Mouse (Mus musculus) hindbrain, embryonic 11.5 days (tissue): ENCODE measurements at regions not wholly inside any gene's neighbourhood (a gene's known extent, or its start where the extent isn't known, plus 50 kb on each side); places are given as distances from the start of the nearest gene placed in this dataset.

Source experiments
- ATAC-seq: fragments of 200-750 bp; cut with Nextera tagmentation; 2 replicates; pipeline ENCODE4 v1.8.0; 2017; ENCODE audit warnings: mild to moderate bottlenecking, moderate TSS enrichment, moderate library complexity; ENCODE audit not compliant: low FRiP score
- DNase-seq: peaks from one replicate; pipeline ENCODE4 v3.0.0-alpha.2; 2015; ENCODE audit warnings: low spot score
- H3K27ac ChIP-seq: fragments of 300-500 bp; sonication (generic); 2 replicates; pipeline ENCODE4 v1.5.1; 2014; ENCODE audit warnings: mild to moderate bottlenecking, low read depth, low read length
- H3K27me3 ChIP-seq: fragments of 300-500 bp; sonication (generic); 2 replicates; pipeline ENCODE4 v1.6.1; 2014; ENCODE audit warnings: mild to moderate bottlenecking, low read length, moderate library complexity, mixed read lengths; ENCODE audit not compliant: control insufficient read depth, insufficient read depth
- H3K36me3 ChIP-seq: fragments of 300-500 bp; sonication (generic); 2 replicates; pipeline ENCODE4 v1.6.1; 2014; ENCODE audit warnings: mild to moderate bottlenecking, low read length, moderate library complexity, mixed read lengths; ENCODE audit not compliant: control insufficient read depth, insufficient read depth
- H3K4me1 ChIP-seq: fragments of 300-500 bp; sonication (generic); replicated peaks from 2 replicates; pipeline ENCODE4 v1.6.1; 2014; ENCODE audit warnings: low read length, mixed read lengths; ENCODE audit not compliant: control insufficient read depth, insufficient read depth
- H3K4me2 ChIP-seq: fragments of 300-500 bp; sonication (generic); replicated peaks from 2 replicates; pipeline ENCODE4 v1.6.1; 2014; ENCODE audit warnings: mild to moderate bottlenecking, low read depth, low read length
- H3K4me3 ChIP-seq: fragments of 300-500 bp; sonication (generic); 2 replicates; pipeline ENCODE4 v1.5.1; 2014; ENCODE audit warnings: low read depth, low read length
- H3K9ac ChIP-seq: fragments of 300-500 bp; sonication (generic); 2 replicates; pipeline ENCODE4 v1.6.1; 2014; ENCODE audit warnings: low read depth, low read length
- H3K9me3 ChIP-seq: fragments of 300-500 bp; sonication (generic); 2 replicates; pipeline ENCODE4 v1.6.1; 2016; ENCODE audit warnings: low read length; ENCODE audit not compliant: control insufficient read depth
- WGBS: fragments of 180-500 bp; shearing (Covaris S2); extraction: QIAGEN DNeasy Blood & Tissue Kit; methylation state at CpG from one replicate; pipeline ENCODE4 v1.1.7; 2014; 5-methylcytosine and 5-hydroxymethylcytosine counted together

- WGBS: 90% methylated on average over 6 of the region's 6 CpGs
- Histone ChIP-seq H3K4me2 (no peak overlapping the region), H3K27me3 (peaks cover 8% of the 10 kb centered on the region; the same call in 1 of the 2 replicates), H3K9ac (no peak overlapping the region), H3K4me3 (no peak overlapping the region), H3K9me3 (no peaks in the 10 kb centered on the region), H3K36me3 (no peaks in the 10 kb centered on the region), H3K27ac (no peak overlapping the region), H3K4me1 (peaks cover 3% of the 10 kb centered on the region; the same call in 1 of the 2 replicates)
- DNase-seq (no peak), ATAC-seq (no peak)
These were observed 170.1 kb downstream of the Bmp7 start for GRCm38 (mm10) chr2:172770061-172770460.

GRCm38 (mm10) chr2:172770606-172771005 is 169.5 kb downstream of the Bmp7 start:
- no peak overlapping the region for H3K4me3 ChIP-seq
- H3K27ac ChIP-seq: no peak overlapping the region
- ATAC-seq (no peak), DNase-seq (no peak)
- no peak overlapping the region for H3K4me2 ChIP-seq
- WGBS: 93% methylated on average over 14 of the region's 14 CpGs
- peaks cover 8% of the 10 kb centered on the region; the same call in 1 of the 2 replicates for H3K27me3 ChIP-seq
- no peaks in the 10 kb centered on the region for H3K36me3 ChIP-seq
- no peak overlapping the region for H3K9ac ChIP-seq
- H3K4me1 ChIP-seq: peaks cover 3% of the 10 kb centered on the region; the same call in 1 of the 2 replicates
- H3K9me3 ChIP-seq: no peaks in the 10 kb centered on the region

- Histone ChIP-seq H3K27ac (no peak overlapping the region), H3K4me3 (no peak overlapping the region), H3K27me3 (peaks cover 12% of the 10 kb centered on the region), H3K4me1 (no peaks in the 10 kb centered on the region), H3K9ac (no peak overlapping the region), H3K36me3 (no peaks in the 10 kb centered on the region), H3K4me2 (no peak overlapping the region), H3K9me3 (no peaks in the 10 kb centered on the region)
- WGBS: 0% methylated on average over 2 of the region's 2 CpGs
- ATAC-seq (peak; percentile 38; the same call in 1 of the 2 replicates), DNase-seq (peak; percentile 85)
These were observed 166.9 kb downstream of the Bmp7 start for GRCm38 (mm10) chr2:172773176-172773575.

GRCm38 (mm10) chr2:172776485-172776884 is 163.6 kb downstream of the Bmp7 start:
- H3K4me1 ChIP-seq: no peaks in the 10 kb centered on the region
- no peak overlapping the region for H3K4me3 ChIP-seq
- peaks cover 8% of the 10 kb centered on the region for H3K27me3 ChIP-seq
- no peak for DNase-seq
- H3K36me3 ChIP-seq: no peaks in the 10 kb centered on the region
- no peak overlapping the region for H3K9ac ChIP-seq
- H3K9me3 ChIP-seq: no peaks in the 10 kb centered on the region
- WGBS: 65% methylated on average over 12 of the region's 12 CpGs
- H3K4me2 ChIP-seq: no peak overlapping the region
- no peak for ATAC-seq
- no peak overlapping the region for H3K27ac ChIP-seq

DNA sequence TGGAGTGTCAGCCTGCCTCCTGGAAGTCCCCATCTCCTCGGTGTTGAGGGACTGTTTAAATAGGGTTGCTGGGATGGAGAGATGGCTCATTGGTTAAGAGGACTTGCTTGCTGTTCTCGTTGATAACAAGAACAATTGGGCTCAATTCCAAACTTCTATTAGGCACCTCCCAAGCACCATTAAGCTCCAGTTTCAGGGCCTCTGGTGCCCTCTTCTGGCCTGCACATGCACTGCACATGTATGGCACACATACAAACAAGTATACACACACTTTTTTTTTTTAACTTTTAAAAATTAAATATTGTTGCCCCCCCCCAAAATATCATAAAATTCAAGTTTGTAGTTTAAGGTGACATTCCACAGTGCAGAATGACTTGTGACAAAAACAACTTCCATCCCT is 162.3 kb downstream of the Bmp7 start:
- 83% methylated on average over 2 of the region's 2 CpGs for WGBS
- DNase-seq (no peak), ATAC-seq (no peak)
- H3K4me3 ChIP-seq: no peak overlapping the region
- no peaks in the 10 kb centered on the region for H3K36me3 ChIP-seq
- H3K4me2 ChIP-seq: no peak overlapping the region
- H3K9ac ChIP-seq: no peak overlapping the region
- H3K27ac ChIP-seq: no peak overlapping the region
- H3K27me3 ChIP-seq: peaks cover 5% of the 10 kb centered on the region
- H3K4me1 ChIP-seq: no peaks in the 10 kb centered on the region
- H3K9me3 ChIP-seq: no peaks in the 10 kb centered on the region

DNA sequence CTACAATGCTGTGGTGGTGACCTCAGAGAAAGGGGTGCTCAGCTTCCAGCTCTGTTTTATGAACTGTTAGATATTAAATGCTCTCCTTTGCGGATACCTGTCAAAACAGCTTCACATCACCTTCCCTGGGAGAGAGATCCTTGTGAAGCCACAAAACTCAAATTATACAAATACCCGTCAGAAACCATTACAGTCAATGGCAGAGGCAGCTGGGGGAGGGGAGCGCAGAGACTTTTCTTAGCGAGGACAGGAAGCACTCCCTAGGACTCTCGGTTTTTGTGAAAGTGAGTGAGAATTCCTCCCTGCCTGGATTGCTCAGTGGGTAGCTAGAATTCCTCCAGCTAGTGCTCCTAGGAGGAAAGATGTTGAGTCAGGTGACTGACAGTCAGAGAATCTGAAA is 161.0 kb downstream of the Bmp7 start:
- H3K4me2 ChIP-seq: no peak overlapping the region
- WGBS: 19% methylated on average over 5 of the region's 5 CpGs
- H3K9ac ChIP-seq: no peak overlapping the region
- H3K27ac ChIP-seq: no peak overlapping the region
- no peak for DNase-seq
- no peak overlapping the region for H3K4me3 ChIP-seq
- H3K27me3 ChIP-seq: peaks cover 3% of the 10 kb centered on the region
- no peaks in the 10 kb centered on the region for H3K9me3 ChIP-seq
- no peak for ATAC-seq
- H3K4me1 ChIP-seq: no peaks in the 10 kb centered on the region
- no peaks in the 10 kb centered on the region for H3K36me3 ChIP-seq

- no peak overlapping the region for H3K9ac ChIP-seq
- peaks cover 14% of the 10 kb centered on the region; the same call in 1 of the 2 replicates for H3K27me3 ChIP-seq
- no peaks in the 10 kb centered on the region for H3K9me3 ChIP-seq
- no peak overlapping the region for H3K4me2 ChIP-seq
- 44% methylated on average over 10 of the region's 10 CpGs for WGBS
- ATAC-seq (no peak), DNase-seq (no peak)
- no peaks in the 10 kb centered on the region for H3K4me1 ChIP-seq
- H3K27ac ChIP-seq: no peak overlapping the region
- no peaks in the 10 kb centered on the region for H3K36me3 ChIP-seq
- H3K4me3 ChIP-seq: no peak overlapping the region
These were observed 157.4 kb downstream of the Bmp7 start for GRCm38 (mm10) chr2:172782686-172783085.

GRCm38 (mm10) chr2:172786297-172786696 is 153.8 kb downstream of the Bmp7 start:
- DNase-seq (no peak), ATAC-seq (no peak)
- no peaks in the 10 kb centered on the region for H3K9me3 ChIP-seq
- no peaks in the 10 kb centered on the region for H3K36me3 ChIP-seq
- no peak overlapping the region for H3K4me2 ChIP-seq
- H3K27me3 ChIP-seq: peaks cover 27% of the 10 kb centered on the region; the same call in 1 of the 2 replicates
- no peaks in the 10 kb centered on the region for H3K4me1 ChIP-seq
- no peak overlapping the region for H3K9ac ChIP-seq
- H3K4me3 ChIP-seq: no peak overlapping the region
- 33% methylated on average over 2 of the region's 2 CpGs for WGBS
- no peak overlapping the region for H3K27ac ChIP-seq

DNA sequence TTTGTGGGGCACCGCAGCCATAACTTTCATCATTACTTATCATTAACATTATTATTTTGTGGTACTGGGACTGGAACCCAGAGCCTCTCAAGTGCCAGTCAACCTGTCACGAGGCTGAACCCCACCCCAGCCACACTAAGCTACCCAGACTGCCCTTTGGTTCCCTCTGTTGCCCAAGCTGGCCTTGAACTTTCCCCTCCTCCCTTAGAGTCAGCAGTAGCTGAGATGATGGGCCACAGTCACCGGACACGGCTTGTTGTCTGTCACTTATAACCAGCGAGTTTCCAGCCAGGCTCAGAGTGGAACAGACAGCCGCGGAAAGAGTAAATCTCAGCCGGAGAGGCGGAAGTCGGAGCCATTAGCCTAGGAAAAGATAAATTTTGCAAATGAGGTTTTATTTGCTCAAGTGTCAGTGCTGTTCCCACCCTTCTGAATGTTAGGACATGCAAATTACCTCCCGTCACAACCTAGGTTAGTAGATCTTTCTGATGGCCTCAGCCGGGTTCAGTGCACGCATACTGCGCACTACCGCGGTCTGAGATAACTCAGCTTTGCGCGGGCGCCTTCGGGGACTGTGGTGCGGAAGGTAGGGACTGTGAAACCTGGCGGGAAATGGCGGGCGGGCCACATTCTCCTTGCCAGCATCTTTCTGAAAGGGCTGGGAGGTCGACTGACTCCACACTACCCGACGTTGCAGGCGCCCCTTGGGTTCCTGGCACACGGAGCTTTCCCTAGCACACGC is 152.7 kb downstream of the Bmp7 start:
- 34% methylated on average over 30 of the region's 30 CpGs for WGBS
- H3K36me3 ChIP-seq: no peaks in the 10 kb centered on the region
- no peak overlapping the region for H3K4me3 ChIP-seq
- peak; percentile 37 for DNase-seq
- H3K27ac ChIP-seq: no peak overlapping the region
- peaks cover 27% of the 10 kb centered on the region; the same call in 1 of the 2 replicates for H3K27me3 ChIP-seq
- H3K9me3 ChIP-seq: no peaks in the 10 kb centered on the region
- no peak overlapping the region for H3K9ac ChIP-seq
- ATAC-seq: no peak
- 0 out of 2 replicates have a peak overlapping the region, but pooled peaks have one; percentile 8 for H3K4me2 ChIP-seq
- H3K4me1 ChIP-seq: no peaks in the 10 kb centered on the region
